Mouse (Mus musculus) heart, embryonic 16.5 days (tissue): ENCODE measurements at regions not wholly inside any gene's neighbourhood (a gene's known extent, or its start where the extent isn't known, plus 50 kb on each side); places are given as distances from the start of the nearest gene placed in this dataset.

Experiments
- ATAC-seq: fragments of 200-750 bp; cut with Nextera tagmentation; replicated peaks from 2 replicates; pipeline ENCODE4 v1.8.0; 2017; ENCODE audit warnings: moderate number of reproducible peaks; ENCODE audit not compliant: insufficient read depth, low FRiP score; ENCODE audit errors: extremely low read depth
- H3K27ac ChIP-seq: fragments of 300-500 bp; sonication (generic); 2 replicates; pipeline ENCODE4 v1.5.1; 2014; ENCODE audit warnings: mild to moderate bottlenecking, low read length, control low read depth, moderate library complexity
- H3K27me3 ChIP-seq: fragments of 300-500 bp; sonication (generic); 2 replicates; pipeline ENCODE4 v1.6.1; 2014; ENCODE audit warnings: low read length, mixed read lengths; ENCODE audit not compliant: control insufficient read depth, insufficient read depth
- H3K36me3 ChIP-seq: fragments of 300-500 bp; sonication (generic); 2 replicates; pipeline ENCODE4 v1.6.1; 2014; ENCODE audit not compliant: control insufficient read depth, insufficient read depth
- H3K4me1 ChIP-seq: fragments of 300-500 bp; sonication (generic); 2 replicates; pipeline ENCODE4 v1.6.1; 2014; ENCODE audit warnings: low read length, mixed read lengths; ENCODE audit not compliant: control insufficient read depth, insufficient read depth
- H3K4me2 ChIP-seq: fragments of 300-500 bp; sonication (generic); 2 replicates; pipeline ENCODE4 v1.6.1; 2014; ENCODE audit warnings: low read depth, mild to moderate bottlenecking, control low read depth, low read length
- H3K4me3 ChIP-seq: fragments of 300-500 bp; sonication (generic); 2 replicates; pipeline ENCODE4 v1.5.1; 2014; ENCODE audit warnings: mild to moderate bottlenecking, control low read depth, low read length
- H3K9ac ChIP-seq: fragments of 300-500 bp; sonication (generic); 2 replicates; pipeline ENCODE4 v1.6.1; 2014; ENCODE audit warnings: low read length, control low read depth
- H3K9me3 ChIP-seq: fragments of 300-500 bp; sonication (generic); replicated peaks from 2 replicates; pipeline ENCODE4 v1.6.1; 2016; ENCODE audit warnings: low read length; ENCODE audit not compliant: control insufficient read depth
- WGBS: fragments of 180-500 bp; shearing (Covaris S2); extraction: QIAGEN DNeasy Blood & Tissue Kit; methylation state at CpG from one replicate; pipeline ENCODE4 v1.1.7; 2014; 5-methylcytosine and 5-hydroxymethylcytosine counted together

GRCm38 (mm10) chr8:18345322-18345721, 632.7 kb downstream of the Defb40 start:
- Histone ChIP-seq H3K4me3 (no peak overlapping the region), H3K9ac (no peak overlapping the region), H3K4me1 (no peaks in the 10 kb centered on the region), H3K27me3 (no peaks in the 10 kb centered on the region), H3K4me2 (no peak overlapping the region), H3K36me3 (no peaks in the 10 kb centered on the region), H3K27ac (no peak overlapping the region), H3K9me3 (no peaks in the 10 kb centered on the region)
- 29% methylated on average over 6 of the region's 6 CpGs for WGBS
- no peak for ATAC-seq

GRCm38 (mm10) chr8:18344838-18345237, 633.2 kb downstream of the Defb40 start:
- Histone ChIP-seq H3K9ac (no peak overlapping the region), H3K4me1 (no peaks in the 10 kb centered on the region)
- no peak for ATAC-seq

DNA sequence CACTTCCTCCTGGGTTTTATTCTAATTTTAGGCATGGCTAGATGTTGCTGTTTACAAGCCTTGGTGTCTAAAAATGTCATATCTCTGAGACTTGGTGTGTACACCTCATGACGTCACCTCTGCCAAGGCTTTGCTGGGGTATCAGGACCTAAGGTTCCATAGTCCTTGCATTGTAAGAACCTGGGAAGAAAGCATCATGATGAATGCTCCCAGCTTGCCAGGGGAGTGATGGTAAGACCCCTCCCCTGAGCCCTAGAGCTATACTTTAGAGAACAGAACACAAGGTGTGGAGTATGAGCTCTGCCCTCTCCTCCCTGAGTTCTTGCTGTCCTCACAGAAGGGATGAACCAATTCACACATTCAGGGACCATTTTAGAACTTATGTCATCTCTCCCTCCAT, 642.5 kb downstream of the Defb40 start:
- no peaks in the 10 kb centered on the region for H3K36me3 ChIP-seq
- no peak overlapping the region for H3K9ac ChIP-seq
- H3K9me3 ChIP-seq, result no peaks in the 10 kb centered on the region
- H3K27ac ChIP-seq, result no peak overlapping the region
- H3K27me3 ChIP-seq, result no peaks in the 10 kb centered on the region
- 69% methylated on average over 1 of the region's 1 CpGs for WGBS
- no peak overlapping the region for H3K4me3 ChIP-seq
- no peaks in the 10 kb centered on the region for H3K4me1 ChIP-seq
- ATAC-seq, result no peak
- no peak overlapping the region for H3K4me2 ChIP-seq

More at GRCm38 (mm10) chr8:18344838-18345237, 633.2 kb downstream of the Defb40 start:
- Histone ChIP-seq H3K27me3 (no peaks in the 10 kb centered on the region), H3K4me3 (no peak overlapping the region), H3K27ac (no peak overlapping the region), H3K9me3 (no peaks in the 10 kb centered on the region), H3K4me2 (no peak overlapping the region), H3K36me3 (no peaks in the 10 kb centered on the region)
- 71% methylated on average over 5 of the region's 5 CpGs for WGBS

DNA sequence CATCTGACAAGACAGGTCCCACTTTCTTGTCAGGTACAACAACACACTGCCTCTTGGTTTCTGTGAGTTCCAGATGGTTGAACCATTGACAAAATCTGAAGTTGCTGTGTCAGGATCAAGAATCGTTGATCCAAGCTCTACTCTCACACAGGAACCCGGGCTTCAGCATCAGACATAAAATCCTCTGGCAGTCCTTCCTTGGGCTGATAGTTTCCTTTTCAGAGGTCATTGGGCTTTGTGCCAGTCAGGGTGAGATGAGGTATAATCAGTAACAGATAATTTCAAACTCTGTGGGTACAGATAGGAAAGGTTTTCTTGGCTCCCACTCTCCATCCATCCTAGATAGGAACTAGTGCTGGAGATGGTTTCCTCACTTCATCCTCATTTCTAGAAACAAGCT, 649.5 kb downstream of the Defb40 start:
- Histone ChIP-seq H3K27ac (no peak overlapping the region), H3K4me3 (no peak overlapping the region), H3K36me3 (no peaks in the 10 kb centered on the region), H3K9me3 (no peaks in the 10 kb centered on the region), H3K4me1 (no peaks in the 10 kb centered on the region), H3K27me3 (no peaks in the 10 kb centered on the region), H3K9ac (no peak overlapping the region), H3K4me2 (no peak overlapping the region)
- 75% methylated on average over 2 of the region's 2 CpGs for WGBS
- no peak for ATAC-seq

- H3K4me3 ChIP-seq, result no peak overlapping the region
- H3K9ac ChIP-seq, result no peak overlapping the region
- no peak for ATAC-seq
- no peak overlapping the region for H3K4me2 ChIP-seq
- H3K27ac ChIP-seq, result no peak overlapping the region
- H3K9me3 ChIP-seq, result no peaks in the 10 kb centered on the region
- no peaks in the 10 kb centered on the region for H3K4me1 ChIP-seq
- 59% methylated on average over 2 of the region's 2 CpGs for WGBS
- no peaks in the 10 kb centered on the region for H3K36me3 ChIP-seq
- no peaks in the 10 kb centered on the region for H3K27me3 ChIP-seq
These were observed 661.6 kb downstream of the Defb40 start for GRCm38 (mm10) chr8:18316488-18316887.

- no peaks in the 10 kb centered on the region for H3K4me1 ChIP-seq
- no peaks in the 10 kb centered on the region for H3K27me3 ChIP-seq
- H3K36me3 ChIP-seq, result no peaks in the 10 kb centered on the region
- H3K4me3 ChIP-seq, result no peak overlapping the region
- H3K4me2 ChIP-seq, result no peak overlapping the region
- WGBS, result 62% methylated on average over 5 of the region's 5 CpGs
- no peak overlapping the region for H3K27ac ChIP-seq
- no peaks in the 10 kb centered on the region for H3K9me3 ChIP-seq
- H3K9ac ChIP-seq, result no peak overlapping the region
- no peak for ATAC-seq
These were observed 666.5 kb downstream of the Defb40 start for GRCm38 (mm10) chr8:18311597-18311996.

GRCm38 (mm10) chr8:18310927-18311326, 667.1 kb downstream of the Defb40 start:
- Histone ChIP-seq H3K36me3 (no peaks in the 10 kb centered on the region), H3K4me2 (no peak overlapping the region), H3K4me3 (no peak overlapping the region), H3K27ac (no peak overlapping the region), H3K9me3 (no peaks in the 10 kb centered on the region), H3K9ac (no peak overlapping the region), H3K4me1 (no peaks in the 10 kb centered on the region), H3K27me3 (no peaks in the 10 kb centered on the region)
- no peak for ATAC-seq
- 65% methylated on average over 1 of the region's 1 CpGs for WGBS

DNA sequence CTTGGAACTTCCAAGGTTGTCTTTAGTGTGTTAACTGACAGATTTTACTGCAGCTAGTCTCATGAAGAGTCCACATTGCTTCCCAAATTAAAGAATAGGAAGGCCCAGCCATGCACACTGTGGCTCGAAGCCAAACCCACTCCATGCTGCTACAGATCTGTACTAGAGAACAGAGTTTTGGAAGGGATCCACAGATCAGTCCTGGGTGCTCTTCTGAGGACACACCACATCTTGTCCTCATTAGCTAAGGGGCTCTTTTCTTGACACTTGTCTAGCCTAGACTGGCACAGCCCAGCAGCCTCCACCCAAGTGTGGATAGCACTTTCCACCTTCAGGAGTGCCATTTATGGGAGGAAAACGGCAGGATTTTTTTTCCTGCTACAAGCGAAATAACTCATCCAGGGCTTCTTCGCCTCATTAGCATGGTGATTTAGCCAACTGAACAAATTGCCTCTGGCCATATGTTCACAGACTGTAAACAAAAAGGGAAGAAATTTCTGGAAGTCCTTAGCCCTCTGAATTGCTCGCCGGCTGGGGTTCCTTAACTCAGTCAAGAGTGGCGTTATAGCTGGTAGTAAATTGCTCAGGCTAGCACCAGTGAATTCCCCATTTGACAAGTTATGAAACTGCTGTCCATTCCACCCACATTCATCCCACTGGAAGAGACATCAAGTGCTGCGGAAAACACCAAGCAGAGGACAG, 690.4 kb downstream of the Defb40 start:
- no peak overlapping the region for H3K9ac ChIP-seq
- no peak overlapping the region for H3K27ac ChIP-seq
- no peaks in the 10 kb centered on the region; the same call in 1 of the 2 replicates for H3K9me3 ChIP-seq
- H3K4me1 ChIP-seq, result no peaks in the 10 kb centered on the region
- H3K4me2 ChIP-seq, result no peak overlapping the region
- H3K27me3 ChIP-seq, result no peaks in the 10 kb centered on the region
- ATAC-seq, result no peak
- no peak overlapping the region for H3K4me3 ChIP-seq
- H3K36me3 ChIP-seq, result no peaks in the 10 kb centered on the region
- WGBS, result 77% methylated on average over 8 of the region's 8 CpGs

- H3K4me2 ChIP-seq, result no peak overlapping the region
- no peaks in the 10 kb centered on the region for H3K27me3 ChIP-seq
- WGBS, result 72% methylated on average over 4 of the region's 4 CpGs
- H3K27ac ChIP-seq, result no peak overlapping the region
- no peak overlapping the region for H3K9ac ChIP-seq
- no peaks in the 10 kb centered on the region for H3K9me3 ChIP-seq
- H3K36me3 ChIP-seq, result no peaks in the 10 kb centered on the region
- H3K4me1 ChIP-seq, result no peaks in the 10 kb centered on the region
- H3K4me3 ChIP-seq, result no peak overlapping the region
- no peak for ATAC-seq
These were observed 698.1 kb downstream of the Defb40 start for GRCm38 (mm10) chr8:18279932-18280331.
